Mouse (Mus musculus) liver, embryonic 14.5 days (tissue): ENCODE results near the gene Actn1.

Source experiments
- CTCF ChIP-seq: IDR thresholded peaks from 2 replicates; pipeline ENCODE4 v1.5.1; 2016; ENCODE audit warnings: antibody characterized with exemption, low read depth, control low read depth
- EP300 ChIP-seq: IDR thresholded peaks from 2 replicates; pipeline ENCODE4 v1.6.1; 2016; ENCODE audit warnings: antibody characterized with exemption, low read depth

DNA sequence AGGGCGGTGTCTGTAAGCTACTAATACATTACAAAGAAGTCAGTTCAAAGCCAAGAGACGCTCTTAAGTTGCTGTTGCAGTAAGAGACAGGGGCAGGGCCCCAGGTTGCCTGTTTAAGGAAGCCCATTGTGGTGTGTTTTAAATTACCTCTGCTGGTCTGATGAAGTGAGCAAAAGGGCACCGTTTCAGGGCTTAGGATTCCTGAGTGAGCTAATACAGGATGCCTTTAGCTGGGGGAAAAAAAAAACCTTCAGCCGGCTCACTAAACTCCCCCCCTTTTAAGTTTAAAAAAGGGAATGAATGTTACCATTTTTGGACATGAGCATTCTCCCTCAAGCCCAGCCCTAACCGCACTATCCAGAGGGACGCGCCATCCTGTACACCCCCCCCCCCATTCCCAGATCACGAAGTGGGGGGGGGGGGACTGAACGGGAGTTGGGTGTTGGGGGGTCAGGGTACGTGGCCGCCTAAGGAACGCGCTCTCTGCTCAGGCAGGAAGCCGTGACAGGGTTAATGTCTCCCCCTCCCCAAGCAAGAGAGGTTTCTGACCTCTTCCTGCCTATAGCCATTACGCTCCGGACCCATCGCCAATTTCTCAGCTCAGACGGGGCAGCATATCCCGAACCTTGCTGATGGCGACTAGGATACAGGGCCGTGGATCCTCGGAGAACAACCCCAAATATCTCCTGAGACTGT is 1.5 kb downstream of the Actn1 start:
- no peak for TF ChIP-seq CTCF
- no peak for TF ChIP-seq EP300
